Mouse (Mus musculus) CD4-positive, CD25-positive, alpha-beta regulatory T cell, adult 2 months (primary cell): ENCODE measurements around the gene Gabra5.

ENCODE experiments used
- DNase-seq: peaks from one replicate; pipeline ENCODE4 v3.0.0-alpha.2; 2012; ENCODE audit warnings: low read depth, low spot score

Gabra5 gene

GRCm38 (mm10) chr7:57509681-57510141 is at the start of gene Gabra5:
TSS of gene Gabra5 (minus strand) at chr7:57510059.
- DNase-seq, result no peak

- peak; percentile 1 for DNase-seq
Observed at GRCm38 (mm10) chr7:57538565-57538964, 28.7 kb upstream of the Gabra5 start.

- DNase-seq, result no peak
Observed at GRCm38 (mm10) chr7:57532676-57533075, 22.8 kb upstream of the Gabra5 start.

GRCm38 (mm10) chr7:57529954-57530353 is 20.1 kb upstream of the Gabra5 start:
- no peak for DNase-seq

- DNase-seq, result no peak
Observed at GRCm38 (mm10) chr7:57529451-57529850, 19.6 kb upstream of the Gabra5 start.

- no peak for DNase-seq
Observed at GRCm38 (mm10) chr7:57512955-57513354, 3.1 kb upstream of the Gabra5 start.

GRCm38 (mm10) chr7:57508860-57509632 is 813 bp downstream of the Gabra5 start:
- DNase-seq, result no peak

GRCm38 (mm10) chr7:57502809-57503208 is 7.0 kb downstream of the Gabra5 start:
- no peak for DNase-seq

- no peak for DNase-seq
Observed at GRCm38 (mm10) chr7:57491795-57492194, 18.1 kb downstream of the Gabra5 start.

- DNase-seq, result no peak
Observed at GRCm38 (mm10) chr7:57486907-57487306, 23.0 kb downstream of the Gabra5 start.

GRCm38 (mm10) chr7:57482896-57483295 is 27.0 kb downstream of the Gabra5 start:
- no peak for DNase-seq

- DNase-seq, result no peak
Observed at GRCm38 (mm10) chr7:57473811-57474525, 35.9 kb downstream of the Gabra5 start.

- no peak for DNase-seq
Observed at GRCm38 (mm10) chr7:57471316-57471715, 38.5 kb downstream of the Gabra5 start.

- DNase-seq, result no peak
Observed at GRCm38 (mm10) chr7:57460354-57460753, 49.5 kb downstream of the Gabra5 start.

GRCm38 (mm10) chr7:57448239-57448638 is 61.6 kb downstream of the Gabra5 start:
- DNase-seq, result no peak

GRCm38 (mm10) chr7:57422675-57423074 is 87.2 kb downstream of the Gabra5 start:
- DNase-seq, result no peak

- no peak for DNase-seq
Observed at GRCm38 (mm10) chr7:57421044-57421443, 88.8 kb downstream of the Gabra5 start.

- no peak for DNase-seq
Observed at GRCm38 (mm10) chr7:57419392-57419791, 90.5 kb downstream of the Gabra5 start, which contains the start of gene Gabrb3. TSS of gene Gabrb3 (plus strand) at chr7:57419692.

GRCm38 (mm10) chr7:57412896-57413295 is 97.0 kb downstream of the Gabra5 start:
- no peak for DNase-seq

- DNase-seq, result no peak
Observed at GRCm38 (mm10) chr7:57411163-57411562, 98.7 kb downstream of the Gabra5 start.

- no peak for DNase-seq
Observed at GRCm38 (mm10) chr7:57393551-57393950, 116.3 kb downstream of the Gabra5 start.

- DNase-seq, result no peak
Observed at GRCm38 (mm10) chr7:57390046-57390445, 119.8 kb downstream of the Gabra5 start.

- DNase-seq, result no peak
Observed at GRCm38 (mm10) chr7:57387341-57387654, 122.6 kb downstream of the Gabra5 start.
